Mouse (Mus musculus) C2C12 (cell line): ENCODE results near the gene Sparc.

ENCODE experiments used
- CEBPB ChIP-seq: IDR thresholded peaks from one replicate; pipeline ENCODE4 v1.6.1; 2011; ENCODE audit warnings: low read depth, mild to moderate bottlenecking, control low read depth, moderate library complexity
- CTCF ChIP-seq: IDR thresholded peaks from one replicate; pipeline ENCODE4 v1.5.1; 2011; ENCODE audit not compliant: control insufficient read depth, insufficient read depth, insufficient read length
- FOSL1 ChIP-seq: IDR thresholded peaks from one replicate; pipeline ENCODE4 v1.8.0; 2011; ENCODE audit warnings: mild to moderate bottlenecking, low read length; ENCODE audit not compliant: poor library complexity, insufficient read depth, severe bottlenecking
- MAX ChIP-seq: IDR thresholded peaks from one replicate; pipeline ENCODE4 v1.6.1; 2011; ENCODE audit warnings: mild to moderate bottlenecking, control low read depth
- MYOD1 ChIP-seq: IDR thresholded peaks from one replicate; pipeline ENCODE4 v1.6.1; 2011; ENCODE audit warnings: low read depth; ENCODE audit not compliant: control insufficient read depth, insufficient read length
- MYOG ChIP-seq: IDR thresholded peaks from one replicate; pipeline ENCODE4 v1.6.1; 2011; ENCODE audit not compliant: control insufficient read depth, insufficient read length; ENCODE audit errors: extremely low read depth
- USF1 ChIP-seq: IDR thresholded peaks from one replicate; pipeline ENCODE4 v1.6.1; 2011; ENCODE audit warnings: low read depth, mild to moderate bottlenecking, control low read depth, moderate library complexity

- TF ChIP-seq CTCF (no peak), MAX (no peak), USF1 (no peak), MYOD1 (no peak), CEBPB (no peak), MYOG (no peak), FOSL1 (no peak)
Observed at GRCm38 (mm10) chr11:55392474-55392873, 30.5 kb downstream of the Sparc start.
